Mouse (Mus musculus): ENCODE measurements at regions not wholly inside any gene's neighbourhood (a gene's known extent, or its start where the extent isn't known, plus 50 kb on each side); places are given as distances from the start of the nearest gene placed in this dataset.

GRCm38 (mm10) chr15:32041764-32042163 lies 135.3 kb upstream of the Tas2r119 start:
- TF ChIP-seq CTCF (IDR thresholded peaks at IDR 0.05; ENCODE audit: borderline replicate concordance, extremely low read depth, insufficient read depth, insufficient read length): no peak
- no peak for TF ChIP-seq POLR2A (IDR thresholded peaks at IDR 0.05; ENCODE audit: borderline replicate concordance, extremely low read depth, insufficient read depth, insufficient read length, poor library complexity, severe bottlenecking)
